Mouse (Mus musculus): ENCODE results near the gene Stap1.

Gene Stap1

DNA sequence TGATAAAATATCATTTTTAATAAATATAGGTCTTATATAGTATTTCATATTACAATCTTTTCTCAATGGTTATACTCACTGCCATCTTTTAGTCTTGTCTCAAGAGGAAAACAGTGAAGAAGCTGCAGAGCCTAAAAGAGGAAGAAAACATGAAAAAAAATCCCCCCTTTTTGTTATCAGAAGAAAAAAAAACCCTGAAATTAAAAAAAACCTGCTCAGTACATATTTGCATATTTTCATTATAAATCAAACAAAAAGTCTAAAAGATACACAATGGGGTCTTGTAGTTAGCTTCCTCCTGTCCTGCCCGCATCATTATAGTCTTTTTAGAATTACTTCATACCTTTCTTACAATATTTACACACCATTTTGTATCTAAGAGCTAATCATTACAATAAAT is 57.2 kb downstream of the Stap1 start:
- DNase-seq (ENCODE audit: low spot score in 2 of 2), result no peak

- no peak for DNase-seq (ENCODE audit: low spot score in 2 of 2)
Observed at GRCm38 (mm10) chr5:86129828-86130227, 58.3 kb downstream of the Stap1 start.
